Mouse (Mus musculus) heart, adult 2 months (tissue): ENCODE data around the gene Slc25a11. TPM values are rescaled to one million over a fixed set of nuclear protein-coding genes. Genes with fewer than 3 reads are reported as not detected.
A peak's percentile ranks its signal among the peaks of the same experiment; 100 is the strongest.

ENCODE experiments used
- DNase-seq, 2 experiments: peaks; one replicate each; pipeline ENCODE4 v3.0.0; 2021
- H3K27ac ChIP-seq: fragments of 200-600 bp; 2 replicates; pipeline ENCODE4 v1.8.1; 2022
- H3K27me3 ChIP-seq: fragments of 200-500 bp; 2 replicates; pipeline ENCODE4 v1.6.1; 2012; ENCODE audit warnings: mild to moderate bottlenecking, low read length, inconsistent platforms, mixed read lengths; ENCODE audit not compliant: control insufficient read depth, insufficient read depth
- H3K36me3 ChIP-seq: fragments of 200-500 bp; 2 replicates; pipeline ENCODE4 v1.6.1; 2012; ENCODE audit warnings: low read length, inconsistent platforms; ENCODE audit not compliant: control insufficient read depth, insufficient read depth
- H3K4me1 ChIP-seq: fragments of 200-500 bp; 2 replicates; pipeline ENCODE4 v1.6.1; 2011; ENCODE audit warnings: low read length; ENCODE audit not compliant: control insufficient read depth, insufficient read depth
- H3K4me3 ChIP-seq: fragments of 200-600 bp; 2 replicates; pipeline ENCODE4 v1.8.1; 2022
- H3K79me2 ChIP-seq: fragments of 200-500 bp; replicated peaks from 2 replicates; pipeline ENCODE4 v1.6.1; 2012; ENCODE audit warnings: mild to moderate bottlenecking, inconsistent platforms, low read length, moderate library complexity, mixed read lengths; ENCODE audit not compliant: control insufficient read depth, insufficient read depth
- H3K9ac ChIP-seq: fragments of 200-500 bp; 2 replicates; pipeline ENCODE4 v1.6.1; 2012; ENCODE audit warnings: low read depth, mild to moderate bottlenecking, control low read depth, inconsistent platforms, low read length, mixed read lengths
- CTCF ChIP-seq: fragments of 200-600 bp; IDR thresholded peaks from 2 replicates; pipeline ENCODE4 v1.8.1; 2022; ENCODE audit warnings: antibody characterized with exemption, mild to moderate bottlenecking, moderate library complexity
- EP300 ChIP-seq: fragments of 200-500 bp; IDR thresholded peaks from 2 replicates; pipeline ENCODE4 v1.6.1; 2011; ENCODE audit warnings: low read depth, low read length, control low read depth; ENCODE audit not compliant: insufficient read depth
- POLR2A ChIP-seq: fragments of 200-500 bp; IDR thresholded peaks from 2 replicates; pipeline ENCODE4 v1.6.1; 2011; ENCODE audit warnings: mild to moderate bottlenecking, low read depth, low read length, control low read depth; ENCODE audit not compliant: insufficient read depth
- WGBS: fragments of 180-500 bp; shearing (Covaris S2); methylation state at CpG from one replicate; pipeline ENCODE4 v1.1.7; 2018; 5-methylcytosine and 5-hydroxymethylcytosine counted together
- intact Hi-C: fragments of 180-260 bp; cut with DNase I; formaldehyde crosslinking; loops from one replicate; pipeline ENCODE4 v1.15.1; 2025
- polyA plus RNA-seq: library from polyadenylated mRNA; depleted of rRNA; stranded (reverse); fragments of >200 nt; gene quantifications from 2 replicates; pipeline ENCODE4 v1.2.3, GENCODE M21; 2012
- total RNA-seq, 2 experiments: library from RNA; stranded (reverse); gene quantifications; 2 replicates each; pipeline ENCODE4 v1.2.3; 2021

Gene Slc25a11
- total and polyA plus RNA-seq, 3 experiments = 532 to 632 (median 626) TPM

DNA sequence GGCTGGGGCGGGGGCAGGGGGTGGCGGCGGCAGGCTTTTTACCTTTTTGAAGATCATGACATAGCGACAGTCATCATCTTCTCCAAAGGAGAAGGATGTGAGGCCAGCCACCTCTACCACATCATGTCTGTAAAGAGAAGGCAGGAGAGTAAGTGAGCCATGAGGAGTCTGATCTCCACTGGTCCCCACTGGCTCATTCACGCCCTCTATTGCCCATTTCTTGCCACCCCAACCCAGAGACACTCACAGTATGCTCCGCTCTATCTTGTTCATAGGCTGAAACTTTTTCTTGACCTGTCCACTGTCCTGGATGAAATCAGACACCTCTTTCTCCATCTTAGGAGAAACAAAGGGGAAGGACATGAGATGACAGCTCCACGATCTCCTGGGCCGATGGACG lies 17.5 kb upstream of the Slc25a11 start:
- TF ChIP-seq CTCF (peak; percentile 19; the same call in 1 of the 2 replicates), EP300 (no peak)
- DNase-seq = no peak
- Histone ChIP-seq H3K36me3 (peaks cover 16% of the 10 kb centered on the region), H3K27me3 (no peaks in the 10 kb centered on the region), H3K4me3 (no peak overlapping the region), H3K27ac (no peak overlapping the region), H3K4me1 (peaks cover 2% of the 10 kb centered on the region), H3K79me2 (no peaks in the 10 kb centered on the region), H3K9ac (no peak overlapping the region)
- 89% methylated on average over 9 of the region's 9 CpGs for WGBS
- intact Hi-C loops = no loop called here

GRCm38 (mm10) chr11:70663957-70664356 lies 16.7 kb upstream of the Slc25a11 start:
- Histone ChIP-seq H3K36me3 (peaks cover 16% of the 10 kb centered on the region), H3K9ac (no peak overlapping the region)
- intact Hi-C loops = no loop called here

DNA sequence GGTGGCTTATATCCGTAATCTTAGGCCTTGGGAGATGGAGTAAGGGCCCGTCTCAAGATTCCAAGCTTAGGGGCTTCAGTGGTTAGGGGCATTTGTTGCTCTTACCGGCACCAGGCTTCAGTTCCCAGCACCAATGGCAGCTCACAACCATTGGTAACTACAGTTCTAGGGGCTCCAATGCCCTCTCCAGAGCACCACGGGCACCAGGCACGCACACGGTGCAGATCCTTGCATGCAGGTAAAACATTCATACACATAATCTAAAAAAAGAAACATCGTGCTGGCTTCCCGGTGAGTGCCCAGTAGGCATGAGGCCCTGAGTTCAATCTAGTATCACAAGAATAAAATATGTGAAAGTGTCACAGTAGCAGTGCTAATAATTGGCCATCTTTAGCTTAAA lies 15.8 kb upstream of the Slc25a11 start:
- H3K27me3 ChIP-seq = no peaks in the 10 kb centered on the region
- no peak for DNase-seq
- intact Hi-C loops = no loop called here
- no peak overlapping the region for H3K9ac ChIP-seq
- no peaks in the 10 kb centered on the region for H3K79me2 ChIP-seq
- TF ChIP-seq CTCF (no peak), EP300 (0 out of 2 replicates have a peak, but pooled peaks have one; percentile 41), POLR2A (peak; percentile 43)
- peak overlapping the region; percentile 51 for H3K27ac ChIP-seq
- peaks cover 2% of the 10 kb centered on the region for H3K4me1 ChIP-seq
- 75% methylated on average over 8 of the region's 8 CpGs for WGBS
- H3K4me3 ChIP-seq = no peak overlapping the region
- H3K36me3 ChIP-seq = peaks cover 16% of the 10 kb centered on the region

More at GRCm38 (mm10) chr11:70663957-70664356, 16.7 kb upstream of the Slc25a11 start:
- peak in 1 of 2 experiments; percentile 73 for DNase-seq
- TF ChIP-seq EP300 (0 out of 2 replicates have a peak, but pooled peaks have one; percentile 25), CTCF (no peak), POLR2A (peak; percentile 39; the same call in 1 of the 2 replicates)
- 65% methylated on average over 6 of the region's 6 CpGs for WGBS
- H3K4me1 ChIP-seq = peaks cover 2% of the 10 kb centered on the region
- H3K27ac ChIP-seq = peak overlapping the region; percentile 55; the same call in 1 of the 2 replicates
- H3K79me2 ChIP-seq = no peaks in the 10 kb centered on the region
- H3K4me3 ChIP-seq = no peak overlapping the region
- H3K27me3 ChIP-seq = no peaks in the 10 kb centered on the region

GRCm38 (mm10) chr11:70660571-70660970 lies 13.3 kb upstream of the Slc25a11 start:
- WGBS = 62% methylated on average over 8 of the region's 8 CpGs
- Histone ChIP-seq H3K79me2 (no peaks in the 10 kb centered on the region), H3K27me3 (no peaks in the 10 kb centered on the region), H3K27ac (no peak overlapping the region; the same call in 1 of the 2 replicates), H3K36me3 (peaks cover 16% of the 10 kb centered on the region), H3K4me1 (no peaks in the 10 kb centered on the region), H3K9ac (peak overlapping the region; percentile 23), H3K4me3 (no peak overlapping the region)
- TF ChIP-seq CTCF (no peak), EP300 (no peak), POLR2A (no peak)
- intact Hi-C loops = no loop called here
- no peak for DNase-seq

DNA sequence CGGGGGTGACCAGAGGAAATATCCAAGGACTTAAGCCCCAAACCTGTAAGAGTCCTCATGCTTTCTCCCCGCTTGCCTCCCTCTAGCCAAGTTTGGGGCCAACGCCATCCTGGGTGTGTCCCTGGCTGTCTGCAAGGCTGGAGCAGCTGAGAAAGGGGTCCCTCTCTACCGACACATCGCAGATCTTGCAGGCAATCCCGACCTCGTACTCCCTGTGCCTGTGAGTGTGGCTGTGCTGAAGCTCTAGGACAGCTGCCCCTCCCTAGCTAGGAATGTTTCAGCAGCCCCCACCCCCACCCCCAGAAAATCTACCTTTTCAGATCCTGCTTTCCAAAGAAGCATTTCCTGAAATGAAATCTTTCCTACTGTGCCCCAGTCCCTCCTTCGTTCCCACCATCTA lies 11.7 kb upstream of the Slc25a11 start:
- intact Hi-C loops = no loop called here
- Histone ChIP-seq H3K27me3 (no peaks in the 10 kb centered on the region), H3K4me3 (peak overlapping the region; percentile 47; the same call in 1 of the 2 replicates), H3K9ac (peak overlapping the region; percentile 38; the same call in 1 of the 2 replicates), H3K79me2 (peaks cover 4% of the 10 kb centered on the region), H3K36me3 (peaks cover 12% of the 10 kb centered on the region), H3K27ac (peak overlapping the region; percentile 99; the same call in 1 of the 2 replicates), H3K4me1 (no peaks in the 10 kb centered on the region)
- TF ChIP-seq EP300 (no peak), POLR2A (no peak), CTCF (no peak)
- no peak for DNase-seq
- 58% methylated on average over 8 of the region's 8 CpGs for WGBS

- TF ChIP-seq POLR2A = no peak
- TF ChIP-seq EP300 = no peak
- TF ChIP-seq CTCF = no peak
- peaks cover 4% of the 10 kb centered on the region for H3K79me2 ChIP-seq
- peak overlapping the region; percentile 13 for H3K9ac ChIP-seq
- H3K27ac ChIP-seq = peak overlapping the region; percentile 99
- intact Hi-C loops = no loop called here
- WGBS = 56% methylated on average over 5 of the region's 5 CpGs
- peaks cover 12% of the 10 kb centered on the region for H3K36me3 ChIP-seq
- H3K4me1 ChIP-seq = no peaks in the 10 kb centered on the region
- no peak for DNase-seq
- H3K27me3 ChIP-seq = no peaks in the 10 kb centered on the region
- H3K4me3 ChIP-seq = peak overlapping the region; percentile 47
Measured at GRCm38 (mm10) chr11:70658521-70658920, 11.2 kb upstream of the Slc25a11 start.
